Mouse (Mus musculus): ENCODE measurements at regions not wholly inside any gene's neighbourhood (a gene's known extent, or its start where the extent isn't known, plus 50 kb on each side); places are given as distances from the start of the nearest gene placed in this dataset.

GRCm38 (mm10) chr2:30719611-30720290 lies 83.7 kb downstream of the 1700001O22Rik start:
- H3K27me3 ChIP-seq (replicated peaks; ENCODE audit: control insufficient read depth, insufficient read depth, low read length) = no peaks in the 10 kb centered on the region
- H3K9ac ChIP-seq (ENCODE audit: low read length) = peak overlapping the region; percentile 70
- peak overlapping the region; percentile 99 for H3K27ac ChIP-seq (ENCODE audit: low read depth)
- peaks cover 74% of the 10 kb centered on the region for H3K4me1 ChIP-seq (replicated peaks; ENCODE audit: control insufficient read depth, insufficient read depth, low read length)
- 16% methylated on average over 7 of the region's 8 CpGs for WGBS
- H3K4me3 ChIP-seq (ENCODE audit: low read depth, low read length) = peak overlapping the region; percentile 29
- peak; percentile 77 for DNase-seq (ENCODE audit: low spot score)
- ATAC-seq (replicated peaks; ENCODE audit: low FRiP score, low TSS enrichment, low read depth) = no peak
- no peaks in the 10 kb centered on the region for H3K9me3 ChIP-seq (ENCODE audit: control insufficient read depth, low read length)
- no peaks in the 10 kb centered on the region for H3K36me3 ChIP-seq (ENCODE audit: control insufficient read depth, insufficient read depth, low read length)
- H3K4me2 ChIP-seq (ENCODE audit: low read length) = peak overlapping the region; percentile 80

- Histone ChIP-seq H3K36me3 (ENCODE audit: control insufficient read depth, insufficient read depth, low read length) (no peaks in the 10 kb centered on the region), H3K9me3 (ENCODE audit: control insufficient read depth, low read length) (no peaks in the 10 kb centered on the region), H3K27ac (ENCODE audit: low read depth) (peak overlapping the region; percentile 99), H3K4me3 (ENCODE audit: low read depth, low read length) (peak overlapping the region; percentile 29), H3K27me3 (replicated peaks; ENCODE audit: control insufficient read depth, insufficient read depth, low read length) (no peaks in the 10 kb centered on the region), H3K9ac (ENCODE audit: low read length) (peak overlapping the region; percentile 70), H3K4me1 (replicated peaks; ENCODE audit: control insufficient read depth, insufficient read depth, low read length) (peaks cover 66% of the 10 kb centered on the region), H3K4me2 (ENCODE audit: low read length) (peak overlapping the region; percentile 80)
- peak; percentile 52 for ATAC-seq (replicated peaks; ENCODE audit: low FRiP score, low TSS enrichment, low read depth)
- peak; percentile 92 for DNase-seq (ENCODE audit: low spot score)
- WGBS = 0% methylated on average over 29 of the region's 29 CpGs
Observed at GRCm38 (mm10) chr2:30718741-30719381, 84.6 kb downstream of the 1700001O22Rik start.

DNA sequence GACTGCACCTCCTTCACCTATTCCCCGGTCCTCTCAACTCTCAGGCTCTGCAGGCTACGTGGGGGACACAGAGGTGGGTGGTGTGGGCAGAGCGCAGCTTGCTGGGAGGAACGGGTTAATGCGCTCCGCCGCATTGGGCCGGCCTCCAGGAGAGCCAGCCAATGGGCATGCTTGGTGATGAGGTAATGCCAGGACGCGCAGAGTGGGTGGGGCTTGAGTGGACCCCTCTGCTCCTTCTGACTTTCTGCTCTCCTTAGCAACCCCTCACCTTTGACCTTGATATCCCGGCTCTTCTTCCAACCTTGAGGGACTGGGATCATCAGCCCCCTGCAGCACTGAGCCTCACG lies 85.2 kb downstream of the 1700001O22Rik start:
- Histone ChIP-seq H3K4me3 (ENCODE audit: low read depth, low read length) (peak overlapping the region; percentile 29), H3K4me1 (replicated peaks; ENCODE audit: control insufficient read depth, insufficient read depth, low read length) (peaks cover 71% of the 10 kb centered on the region), H3K27ac (ENCODE audit: low read depth) (peak overlapping the region; percentile 99), H3K36me3 (ENCODE audit: control insufficient read depth, insufficient read depth, low read length) (no peaks in the 10 kb centered on the region), H3K9me3 (ENCODE audit: control insufficient read depth, low read length) (no peaks in the 10 kb centered on the region), H3K27me3 (replicated peaks; ENCODE audit: control insufficient read depth, insufficient read depth, low read length) (no peaks in the 10 kb centered on the region), H3K9ac (ENCODE audit: low read length) (peak overlapping the region; percentile 70), H3K4me2 (ENCODE audit: low read length) (peak overlapping the region; percentile 80)
- peak; percentile 81 for ATAC-seq (replicated peaks; ENCODE audit: low FRiP score, low TSS enrichment, low read depth)
- DNase-seq (ENCODE audit: low spot score) = no peak
- WGBS = 3% methylated on average over 12 of the region's 12 CpGs

GRCm38 (mm10) chr2:30717566-30718328 lies 85.7 kb downstream of the 1700001O22Rik start:
- Histone ChIP-seq H3K27ac (ENCODE audit: low read depth) (peak overlapping the region; percentile 99), H3K36me3 (ENCODE audit: control insufficient read depth, insufficient read depth, low read length) (no peaks in the 10 kb centered on the region), H3K4me2 (ENCODE audit: low read length) (peak overlapping the region; percentile 80), H3K4me1 (replicated peaks; ENCODE audit: control insufficient read depth, insufficient read depth, low read length) (peaks cover 72% of the 10 kb centered on the region), H3K4me3 (ENCODE audit: low read depth, low read length) (0 out of 2 replicates have a peak overlapping the region, but pooled peaks have one; percentile 29), H3K9ac (ENCODE audit: low read length) (peak overlapping the region; percentile 70), H3K27me3 (replicated peaks; ENCODE audit: control insufficient read depth, insufficient read depth, low read length) (no peaks in the 10 kb centered on the region), H3K9me3 (ENCODE audit: control insufficient read depth, low read length) (no peaks in the 10 kb centered on the region)
- no peak; the same call in 1 of the 2 replicates for ATAC-seq (replicated peaks; ENCODE audit: low FRiP score, low TSS enrichment, low read depth)
- DNase-seq (ENCODE audit: low spot score) = peak; percentile 64
- WGBS = 10% methylated on average over 16 of the region's 16 CpGs

GRCm38 (mm10) chr2:30716580-30717565 lies 86.6 kb downstream of the 1700001O22Rik start:
- H3K36me3 ChIP-seq (ENCODE audit: control insufficient read depth, insufficient read depth, low read length) = no peaks in the 10 kb centered on the region
- H3K9me3 ChIP-seq (ENCODE audit: control insufficient read depth, low read length) = no peaks in the 10 kb centered on the region
- peak overlapping the region; percentile 33 for H3K9ac ChIP-seq (ENCODE audit: low read length)
- peak overlapping the region; percentile 99 for H3K27ac ChIP-seq (ENCODE audit: low read depth)
- ATAC-seq (replicated peaks; ENCODE audit: low FRiP score, low TSS enrichment, low read depth) (0 out of 2 replicates have a peak, but pooled peaks have one; percentile 10), DNase-seq (ENCODE audit: low spot score) (peak; percentile 75)
- no peaks in the 10 kb centered on the region for H3K27me3 ChIP-seq (replicated peaks; ENCODE audit: control insufficient read depth, insufficient read depth, low read length)
- peak overlapping the region; percentile 80 for H3K4me2 ChIP-seq (ENCODE audit: low read length)
- peaks cover 72% of the 10 kb centered on the region for H3K4me1 ChIP-seq (replicated peaks; ENCODE audit: control insufficient read depth, insufficient read depth, low read length)
- H3K4me3 ChIP-seq (ENCODE audit: low read depth, low read length) = no peak overlapping the region
- 2% methylated on average over 24 of the region's 24 CpGs for WGBS

GRCm38 (mm10) chr2:30715720-30716310 lies 87.6 kb downstream of the 1700001O22Rik start:
- no peak overlapping the region for H3K9ac ChIP-seq (ENCODE audit: low read length)
- H3K27ac ChIP-seq (ENCODE audit: low read depth) = peak overlapping the region; percentile 99; the same call in 1 of the 2 replicates
- H3K36me3 ChIP-seq (ENCODE audit: control insufficient read depth, insufficient read depth, low read length) = no peaks in the 10 kb centered on the region
- H3K4me2 ChIP-seq (ENCODE audit: low read length) = no peak overlapping the region
- H3K9me3 ChIP-seq (ENCODE audit: control insufficient read depth, low read length) = no peaks in the 10 kb centered on the region
- 70% methylated on average over 4 of the region's 4 CpGs for WGBS
- peaks cover 62% of the 10 kb centered on the region for H3K4me1 ChIP-seq (replicated peaks; ENCODE audit: control insufficient read depth, insufficient read depth, low read length)
- H3K4me3 ChIP-seq (ENCODE audit: low read depth, low read length) = no peak overlapping the region
- DNase-seq (ENCODE audit: low spot score) (no peak), ATAC-seq (replicated peaks; ENCODE audit: low FRiP score, low TSS enrichment, low read depth) (no peak)
- H3K27me3 ChIP-seq (replicated peaks; ENCODE audit: control insufficient read depth, insufficient read depth, low read length) = no peaks in the 10 kb centered on the region

- Histone ChIP-seq H3K27me3 (replicated peaks; ENCODE audit: control insufficient read depth, insufficient read depth, low read length) (no peaks in the 10 kb centered on the region), H3K4me2 (ENCODE audit: low read length) (no peak overlapping the region), H3K4me1 (replicated peaks; ENCODE audit: control insufficient read depth, insufficient read depth, low read length) (peaks cover 56% of the 10 kb centered on the region), H3K36me3 (ENCODE audit: control insufficient read depth, insufficient read depth, low read length) (no peaks in the 10 kb centered on the region), H3K4me3 (ENCODE audit: low read depth, low read length) (no peak overlapping the region), H3K27ac (ENCODE audit: low read depth) (peak overlapping the region; percentile 23; the same call in 1 of the 2 replicates), H3K9ac (ENCODE audit: low read length) (no peak overlapping the region), H3K9me3 (ENCODE audit: control insufficient read depth, low read length) (no peaks in the 10 kb centered on the region)
- no peak for ATAC-seq (replicated peaks; ENCODE audit: low FRiP score, low TSS enrichment, low read depth)
- 14% methylated on average over 3 of the region's 3 CpGs for WGBS
- peak; percentile 57 for DNase-seq (ENCODE audit: low spot score)
Observed at GRCm38 (mm10) chr2:30713535-30713934, 89.9 kb downstream of the 1700001O22Rik start.

Data from intestine, embryonic 14.5 days (tissue).